Mouse (Mus musculus): ENCODE data around the gene Sdf2l1.
A peak's percentile ranks its signal among the peaks of the same experiment; 100 is the strongest.

Sdf2l1 gene

GRCm38 (mm10) chr16:17124119-17124870 is 7.9 kb downstream of the Sdf2l1 start:
- peak; percentile 67 for DNase-seq (ENCODE audit: low spot score)

- DNase-seq (ENCODE audit: low spot score): no peak
Measured at GRCm38 (mm10) chr16:17121569-17121968, 10.6 kb downstream of the Sdf2l1 start.

- no peak for DNase-seq (ENCODE audit: low spot score)
Measured at GRCm38 (mm10) chr16:17117309-17117799, 14.8 kb downstream of the Sdf2l1 start.

- peak; percentile 88 for DNase-seq (ENCODE audit: low spot score)
Measured at GRCm38 (mm10) chr16:17110771-17111743, 21.1 kb downstream of the Sdf2l1 start, which contains the start of gene Ppil2. Ppil2 (minus strand) TSS chr16:17111257.

GRCm38 (mm10) chr16:17104600-17104999 is 27.6 kb downstream of the Sdf2l1 start:
- no peak for DNase-seq (ENCODE audit: low spot score)

- DNase-seq (ENCODE audit: low spot score): no peak
Measured at GRCm38 (mm10) chr16:17102630-17103220, 29.5 kb downstream of the Sdf2l1 start.

GRCm38 (mm10) chr16:17096938-17097337 is 35.2 kb downstream of the Sdf2l1 start:
- no peak for DNase-seq (ENCODE audit: low spot score)

- peak; percentile 28 for DNase-seq (ENCODE audit: low spot score)
Measured at GRCm38 (mm10) chr16:17088346-17088745, 43.8 kb downstream of the Sdf2l1 start.

GRCm38 (mm10) chr16:17086669-17087193 is 45.5 kb downstream of the Sdf2l1 start:
- DNase-seq (ENCODE audit: low spot score): no peak

- DNase-seq (ENCODE audit: low spot score): no peak
Measured at GRCm38 (mm10) chr16:17086241-17086640, 45.9 kb downstream of the Sdf2l1 start.

- no peak for DNase-seq (ENCODE audit: low spot score)
Measured at GRCm38 (mm10) chr16:17085636-17086035, 46.5 kb downstream of the Sdf2l1 start.

GRCm38 (mm10) chr16:17082121-17082792 is 49.9 kb downstream of the Sdf2l1 start:
- no peak for DNase-seq (ENCODE audit: low spot score)
